Mouse (Mus musculus) 416B (cell line): ENCODE measurements at regions not wholly inside any gene's neighbourhood (a gene's known extent, or its start where the extent isn't known, plus 50 kb on each side); places are given as distances from the start of the nearest gene placed in this dataset.

ENCODE experiments used
- DNase-seq: peaks from one replicate; pipeline ENCODE4 v3.0.0; 2011; ENCODE audit warnings: low read depth

DNA sequence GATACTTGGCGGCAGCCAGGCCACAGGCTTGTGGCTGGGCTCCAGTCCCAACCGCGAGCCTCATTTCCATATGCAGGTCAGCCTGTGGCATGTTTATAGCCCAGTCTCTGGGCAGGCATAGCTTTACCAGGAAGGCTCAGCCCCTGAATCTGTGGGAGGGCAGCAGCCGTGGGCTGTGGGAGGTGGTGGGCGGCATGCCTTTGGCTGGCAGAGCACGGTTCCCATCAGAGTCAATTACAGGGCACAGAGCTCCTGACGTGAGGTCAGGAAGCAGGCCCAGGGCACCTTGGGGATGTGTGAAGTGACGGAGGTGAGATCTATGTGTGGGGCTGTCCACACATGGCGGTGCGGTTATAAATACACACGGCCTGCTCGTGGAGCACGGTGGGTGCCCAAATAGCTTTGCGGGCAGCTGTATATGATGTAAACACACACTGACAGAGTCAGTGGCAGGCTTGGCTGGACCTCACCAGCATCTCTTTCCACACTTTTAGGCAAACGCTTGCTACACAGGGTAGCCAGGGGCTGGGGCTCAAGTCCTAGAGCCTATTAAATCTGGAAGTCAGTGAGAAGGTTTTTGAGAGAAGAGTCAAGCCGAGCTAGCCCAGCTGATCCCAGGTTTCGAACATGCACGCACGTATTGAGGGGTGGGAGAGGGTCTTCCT lies 71.8 kb downstream of the Gm525 start:
- no peak for DNase-seq

DNA sequence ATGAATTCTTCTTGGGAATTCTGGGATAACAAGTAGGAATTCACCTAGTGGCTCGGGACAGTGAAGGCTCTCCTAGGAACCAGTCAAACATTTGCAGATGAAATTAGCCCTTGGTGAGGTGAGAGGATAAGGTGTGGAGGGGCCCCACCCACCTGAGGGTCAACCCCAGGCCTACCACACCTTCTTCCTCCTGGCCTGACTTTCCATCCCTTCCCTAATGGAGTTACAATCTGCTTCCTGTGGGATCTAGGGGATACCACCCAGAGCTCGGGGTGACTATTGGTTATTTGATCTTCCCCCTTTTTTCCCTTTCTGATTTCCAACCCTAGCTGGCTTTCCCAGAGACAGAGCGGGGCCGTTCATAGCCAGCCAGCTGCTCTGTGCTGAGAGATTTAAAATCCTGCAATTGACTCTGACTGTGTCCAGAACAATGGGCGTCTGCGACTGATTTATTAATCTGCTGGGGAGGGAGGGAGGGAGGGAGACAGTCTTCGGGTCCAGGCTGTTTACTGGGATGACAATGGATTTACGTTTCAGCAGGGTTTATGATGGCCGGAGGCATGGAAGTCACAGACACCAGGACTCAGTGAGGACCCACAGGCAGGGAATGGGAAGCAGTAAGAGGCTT lies 69.0 kb downstream of the Gm525 start:
- no peak for DNase-seq
